Mouse (Mus musculus): Measurements from ENCODE around the gene Stmn1. TPM values are rescaled to one million over a fixed set of nuclear protein-coding genes. Genes with fewer than 3 reads are reported as not detected.
A peak's percentile ranks its signal among the peaks of the same experiment; 100 is the strongest.

The Stmn1 gene
- polyA plus RNA-seq, 1 experiment, result 9.8 TPM

DNA sequence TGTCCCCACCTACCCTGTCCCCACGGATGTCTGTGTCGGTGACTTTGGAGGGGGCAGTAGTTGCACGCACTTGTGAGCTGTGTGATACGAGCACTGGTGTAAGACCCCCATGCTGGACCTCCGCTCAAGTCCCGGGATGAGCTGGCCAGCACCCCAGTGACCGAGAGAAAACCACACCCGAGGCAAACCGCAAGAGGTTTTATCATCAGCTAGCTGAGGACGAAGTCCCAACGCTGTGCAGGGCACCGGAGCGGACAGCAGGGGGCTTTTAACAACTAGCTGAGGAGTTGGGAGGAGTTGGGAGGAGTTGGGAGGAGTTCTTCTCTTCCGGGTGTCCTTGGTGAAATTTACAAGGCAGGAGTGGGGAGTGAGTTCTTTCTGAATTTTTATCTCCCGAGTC is 44.7 kb downstream of the Stmn1 start:
- WGBS, result 6% methylated on average over 15 of the region's 15 CpGs
- Histone ChIP-seq H3K36me3 (ENCODE audit: control insufficient read depth, insufficient read depth, low read length) (no peaks in the 10 kb centered on the region), H3K27ac (ENCODE audit: insufficient read depth, low read depth, low read length) (0 out of 2 replicates have a peak overlapping the region, but pooled peaks have one; percentile 30), H3K4me3 (ENCODE audit: low read depth, low read length) (peak overlapping the region; percentile 48), H3K27me3 (ENCODE audit: control insufficient read depth, insufficient read depth, low read length) (no peaks in the 10 kb centered on the region), H3K4me1 (ENCODE audit: control insufficient read depth, insufficient read depth, insufficient read length, low read length) (peaks cover 14% of the 10 kb centered on the region)
- TF ChIP-seq POLR2A (IDR thresholded peaks at IDR 0.05; ENCODE audit: low read depth, low read length), result no peak
- TF ChIP-seq CTCF (IDR thresholded peaks at IDR 0.05; ENCODE audit: extremely low read depth, insufficient read length, insufficient replicate concordance, low read depth, low read length), result peak; percentile 51; the same call in 1 of the 2 replicates

DNA sequence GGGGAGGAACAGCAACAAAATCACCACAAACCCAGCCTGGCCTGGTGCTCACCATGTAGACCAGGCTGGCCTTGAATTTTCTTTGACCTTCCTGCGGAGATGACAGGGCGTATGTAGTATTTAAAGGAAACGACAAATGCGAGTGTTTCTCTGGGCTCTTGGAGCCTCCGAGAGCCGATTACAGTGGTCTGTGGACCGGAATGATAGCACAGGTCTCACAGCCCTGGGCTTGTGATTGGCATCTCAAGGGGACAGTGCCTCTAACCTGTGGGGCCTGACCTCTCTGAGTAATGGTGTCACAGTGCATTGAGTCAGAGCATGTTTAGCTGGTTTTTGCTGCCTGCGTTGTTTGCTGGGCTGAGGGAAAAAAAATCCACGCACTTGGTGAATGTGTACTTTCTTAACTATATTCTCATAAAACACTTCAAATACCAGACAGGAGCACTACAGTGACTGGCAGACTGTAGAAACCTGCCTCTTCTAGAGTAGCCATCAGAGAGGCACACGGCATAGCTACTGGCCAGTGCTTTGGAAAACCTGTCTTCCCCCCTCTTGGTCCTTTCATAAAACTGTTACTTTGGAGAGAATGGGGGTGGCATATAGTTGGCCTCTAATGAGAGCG is 46.3 kb downstream of the Stmn1 start:
- no peaks in the 10 kb centered on the region for H3K27me3 ChIP-seq (ENCODE audit: control insufficient read depth, insufficient read depth, low read length)
- TF ChIP-seq CTCF (IDR thresholded peaks at IDR 0.05; ENCODE audit: extremely low read depth, insufficient read length, insufficient replicate concordance, low read depth, low read length), result no peak
- no peak for TF ChIP-seq POLR2A (IDR thresholded peaks at IDR 0.05; ENCODE audit: low read depth, low read length)
- no peaks in the 10 kb centered on the region for H3K36me3 ChIP-seq (ENCODE audit: control insufficient read depth, insufficient read depth, low read length)
- peaks cover 14% of the 10 kb centered on the region for H3K4me1 ChIP-seq (ENCODE audit: control insufficient read depth, insufficient read depth, insufficient read length, low read length)
- H3K4me3 ChIP-seq (ENCODE audit: low read depth, low read length), result no peak overlapping the region
- 88% methylated on average over 11 of the region's 11 CpGs for WGBS
- no peak overlapping the region for H3K27ac ChIP-seq (ENCODE audit: insufficient read depth, low read depth, low read length)

DNA sequence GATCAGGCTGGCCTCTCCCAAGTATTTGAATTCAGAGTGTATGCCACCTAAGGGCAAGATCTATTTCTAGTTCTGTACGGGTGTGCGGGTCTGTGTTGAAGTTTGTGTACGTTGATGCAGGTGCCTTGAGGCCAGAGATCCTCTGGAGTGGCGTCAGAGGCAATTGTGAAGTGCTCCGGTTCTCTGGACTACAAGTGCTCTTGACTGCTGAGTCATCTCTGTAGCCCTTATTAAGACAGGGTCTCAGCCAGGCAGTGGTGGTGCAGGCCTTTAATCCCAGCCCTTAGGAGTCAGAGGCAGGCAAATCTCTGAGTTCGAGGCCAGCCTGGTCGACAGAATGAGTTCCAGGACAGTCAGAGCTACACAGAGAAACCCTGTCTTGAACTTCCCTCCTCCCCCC is 47.5 kb downstream of the Stmn1 start:
- 71% methylated on average over 7 of the region's 7 CpGs for WGBS
- TF ChIP-seq CTCF (IDR thresholded peaks at IDR 0.05; ENCODE audit: extremely low read depth, insufficient read length, insufficient replicate concordance, low read depth, low read length) (no peak), POLR2A (IDR thresholded peaks at IDR 0.05; ENCODE audit: low read depth, low read length) (no peak)
- H3K4me1 ChIP-seq (ENCODE audit: control insufficient read depth, insufficient read depth, insufficient read length, low read length), result peaks cover 12% of the 10 kb centered on the region
- no peak overlapping the region for H3K27ac ChIP-seq (ENCODE audit: insufficient read depth, low read depth, low read length)
- no peak overlapping the region for H3K4me3 ChIP-seq (ENCODE audit: low read depth, low read length)
- H3K36me3 ChIP-seq (ENCODE audit: control insufficient read depth, insufficient read depth, low read length), result no peaks in the 10 kb centered on the region
- no peaks in the 10 kb centered on the region for H3K27me3 ChIP-seq (ENCODE audit: control insufficient read depth, insufficient read depth, low read length)

DNA sequence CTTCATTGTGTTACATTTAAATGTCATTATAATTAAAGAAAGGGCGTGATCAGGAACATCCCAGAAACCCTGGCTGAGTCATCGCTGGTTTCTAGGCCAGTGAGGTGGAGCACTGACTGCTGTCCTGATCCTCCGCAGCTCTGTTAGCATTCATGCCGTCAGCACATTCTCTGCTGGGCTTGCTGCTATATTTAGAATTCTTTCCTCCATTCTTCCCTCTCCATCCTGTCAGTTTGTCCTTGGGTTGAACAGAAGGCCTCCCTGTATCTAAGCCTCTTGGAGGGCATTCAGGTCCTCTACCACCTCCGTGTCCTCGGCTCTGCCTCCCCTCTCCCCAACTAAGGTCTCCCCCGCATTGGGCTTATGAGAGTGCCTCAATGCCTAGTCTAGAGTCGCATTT is 48.9 kb downstream of the Stmn1 start:
- TF ChIP-seq POLR2A (IDR thresholded peaks at IDR 0.05; ENCODE audit: low read depth, low read length), result no peak
- no peak for TF ChIP-seq CTCF (IDR thresholded peaks at IDR 0.05; ENCODE audit: extremely low read depth, insufficient read length, insufficient replicate concordance, low read depth, low read length)
- no peaks in the 10 kb centered on the region for H3K36me3 ChIP-seq (ENCODE audit: control insufficient read depth, insufficient read depth, low read length)
- no peak overlapping the region for H3K4me3 ChIP-seq (ENCODE audit: low read depth, low read length)
- H3K27me3 ChIP-seq (ENCODE audit: control insufficient read depth, insufficient read depth, low read length), result no peaks in the 10 kb centered on the region
- peaks cover 9% of the 10 kb centered on the region; the same call in 1 of the 2 replicates for H3K4me1 ChIP-seq (ENCODE audit: control insufficient read depth, insufficient read depth, insufficient read length, low read length)
- H3K27ac ChIP-seq (ENCODE audit: insufficient read depth, low read depth, low read length), result peak overlapping the region; percentile 16; the same call in 1 of the 2 replicates
- WGBS, result 80% methylated on average over 8 of the region's 8 CpGs

DNA sequence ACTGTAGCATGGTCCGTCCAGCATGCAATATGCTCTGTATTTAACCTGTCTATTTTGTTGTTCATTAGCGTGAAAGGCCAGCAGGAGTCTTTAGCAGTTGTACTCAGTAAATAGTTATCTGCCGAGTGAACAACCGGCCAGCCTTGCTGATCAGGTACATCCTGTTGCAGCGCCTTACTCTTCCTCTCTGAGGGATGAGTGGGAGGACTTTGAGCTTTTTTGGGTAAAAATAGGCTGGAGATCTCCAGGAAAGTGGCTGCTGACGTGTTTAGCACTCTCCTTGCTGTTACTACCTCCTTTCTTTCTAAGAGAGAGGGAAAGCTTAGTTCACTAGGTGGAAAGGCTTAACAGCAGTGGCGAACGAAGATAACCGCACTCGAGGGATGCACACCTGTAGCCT is 49.6 kb downstream of the Stmn1 start:
- Histone ChIP-seq H3K36me3 (ENCODE audit: control insufficient read depth, insufficient read depth, low read length) (no peaks in the 10 kb centered on the region), H3K4me1 (ENCODE audit: control insufficient read depth, insufficient read depth, insufficient read length, low read length) (peaks cover 6% of the 10 kb centered on the region; the same call in 1 of the 2 replicates), H3K27me3 (ENCODE audit: control insufficient read depth, insufficient read depth, low read length) (no peaks in the 10 kb centered on the region), H3K4me3 (ENCODE audit: low read depth, low read length) (no peak overlapping the region), H3K27ac (ENCODE audit: insufficient read depth, low read depth, low read length) (no peak overlapping the region)
- WGBS, result 87% methylated on average over 10 of the region's 10 CpGs
- TF ChIP-seq CTCF (IDR thresholded peaks at IDR 0.05; ENCODE audit: extremely low read depth, insufficient read length, insufficient replicate concordance, low read depth, low read length) (no peak), POLR2A (IDR thresholded peaks at IDR 0.05; ENCODE audit: low read depth, low read length) (no peak)

DNA sequence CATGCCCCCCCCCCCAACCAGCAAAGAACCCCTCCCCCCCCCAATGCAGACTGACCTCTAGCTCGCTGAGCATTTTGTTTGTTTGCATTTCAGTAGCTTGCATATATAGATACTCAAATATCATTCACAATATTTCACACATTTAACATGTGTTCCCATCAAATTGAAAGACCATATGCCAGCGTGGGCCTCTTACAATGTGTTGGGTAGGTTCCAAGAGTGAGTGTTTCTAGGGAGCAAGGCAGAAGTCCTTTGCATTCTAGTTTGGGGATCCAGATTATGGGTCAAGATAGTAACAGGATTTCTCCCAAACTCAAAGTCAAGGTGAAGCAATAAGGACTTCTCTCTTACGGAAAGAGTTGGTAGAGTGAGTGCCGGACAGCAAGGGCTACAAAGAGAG is 50.4 kb downstream of the Stmn1 start:
- no peak overlapping the region for H3K4me3 ChIP-seq (ENCODE audit: low read depth, low read length)
- 89% methylated on average over 4 of the region's 4 CpGs for WGBS
- H3K27me3 ChIP-seq (ENCODE audit: control insufficient read depth, insufficient read depth, low read length), result no peaks in the 10 kb centered on the region
- no peak for TF ChIP-seq POLR2A (IDR thresholded peaks at IDR 0.05; ENCODE audit: low read depth, low read length)
- no peak for TF ChIP-seq CTCF (IDR thresholded peaks at IDR 0.05; ENCODE audit: extremely low read depth, insufficient read length, insufficient replicate concordance, low read depth, low read length)
- H3K36me3 ChIP-seq (ENCODE audit: control insufficient read depth, insufficient read depth, low read length), result 0 out of 2 replicates have a peak, but pooled peaks cover 1% of the 10 kb centered on the region
- H3K27ac ChIP-seq (ENCODE audit: insufficient read depth, low read depth, low read length), result no peak overlapping the region
- H3K4me1 ChIP-seq (ENCODE audit: control insufficient read depth, insufficient read depth, insufficient read length, low read length), result peaks cover 5% of the 10 kb centered on the region; the same call in 1 of the 2 replicates

DNA sequence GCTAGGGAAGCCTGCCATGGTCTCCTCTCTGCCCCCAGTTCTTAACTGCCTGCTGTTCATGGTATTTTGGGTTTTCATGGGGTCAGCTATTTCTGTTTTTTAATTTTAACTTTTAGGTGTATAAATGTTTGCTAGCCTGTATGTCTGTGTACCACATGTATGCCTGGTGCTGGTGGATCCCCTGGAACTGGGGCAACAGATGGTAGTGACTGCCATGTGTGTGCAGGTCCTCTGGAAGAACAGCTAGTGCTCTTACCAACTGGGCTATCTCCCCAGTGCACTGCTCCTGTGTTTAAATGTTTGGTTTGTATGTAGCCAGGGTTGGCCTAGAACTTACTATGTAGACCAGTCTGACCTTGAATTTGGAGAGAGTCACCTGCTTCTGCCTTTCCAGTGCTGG is 51.2 kb downstream of the Stmn1 start:
- Histone ChIP-seq H3K27me3 (ENCODE audit: control insufficient read depth, insufficient read depth, low read length) (no peaks in the 10 kb centered on the region), H3K4me1 (ENCODE audit: control insufficient read depth, insufficient read depth, insufficient read length, low read length) (peaks cover 5% of the 10 kb centered on the region; the same call in 1 of the 2 replicates), H3K36me3 (ENCODE audit: control insufficient read depth, insufficient read depth, low read length) (0 out of 2 replicates have a peak, but pooled peaks cover 4% of the 10 kb centered on the region), H3K4me3 (ENCODE audit: low read depth, low read length) (no peak overlapping the region), H3K27ac (ENCODE audit: insufficient read depth, low read depth, low read length) (no peak overlapping the region)
- no peak for TF ChIP-seq POLR2A (IDR thresholded peaks at IDR 0.05; ENCODE audit: low read depth, low read length)
- no peak for TF ChIP-seq CTCF (IDR thresholded peaks at IDR 0.05; ENCODE audit: extremely low read depth, insufficient read length, insufficient replicate concordance, low read depth, low read length)

Other genes starting within 250 kb of the Stmn1 start
- gene Catsper4, start 240.9 kb upstream of the Stmn1 start, polyA plus RNA-seq (2012; rRNA removed), result 0.52 and 1.4 TPM in 2 replicates
- 16.3 and 42.5 TPM in 2 replicates for gene Cnksr1, start 229.9 kb upstream of the Stmn1 start, polyA plus RNA-seq (2012; rRNA removed)
- gene E130218I03Rik, start 224.7 kb upstream of the Stmn1 start, polyA plus RNA-seq (2012; rRNA removed), result not detected in 2 replicates
- gene Zfp593, start 222.7 kb upstream of the Stmn1 start, polyA plus RNA-seq (2012; rRNA removed), result 6.4 and 7.2 TPM in 2 replicates
- gene Gm30191, start 221.4 kb upstream of the Stmn1 start, polyA plus RNA-seq (2012; rRNA removed), result 0.35 TPM in 1 of 2 replicates, not detected in the other
- gene Grrp1, start 214.2 kb upstream of the Stmn1 start, polyA plus RNA-seq (2012; rRNA removed), result 8.6 and 16.7 TPM in 2 replicates
- gene Pdik1l, start 180.4 kb upstream of the Stmn1 start, polyA plus RNA-seq (2012; rRNA removed), result 1.4 and 1.6 TPM in 2 replicates
- gene Trim63, start 153.2 kb upstream of the Stmn1 start, polyA plus RNA-seq (2012; rRNA removed), result 0.46 TPM in 1 of 2 replicates, not detected in the other
- 25.8 and 57.1 TPM in 2 replicates for gene Slc30a2, start 125.1 kb upstream of the Stmn1 start, polyA plus RNA-seq (2012; rRNA removed)
- gene Extl1, start 84.5 kb upstream of the Stmn1 start, polyA plus RNA-seq (2012; rRNA removed), result 1.5 and 1.7 TPM in 2 replicates
- gene Pafah2, start 72.0 kb upstream of the Stmn1 start, polyA plus RNA-seq (2012; rRNA removed), result 12.9 and 20.5 TPM in 2 replicates
- 31.2 and 45.7 TPM in 2 replicates for gene Paqr7, start 28.4 kb downstream of the Stmn1 start, polyA plus RNA-seq (2012; rRNA removed)
- 0.08 and 0.44 TPM in 2 replicates for gene Aunip, start 42.7 kb downstream of the Stmn1 start, polyA plus RNA-seq (2012; rRNA removed)
- 39.4 and 55.7 TPM in 2 replicates for gene Mtfr1l, start 67.1 kb downstream of the Stmn1 start, polyA plus RNA-seq (2012; rRNA removed)
- gene Selenon, start 83.8 kb downstream of the Stmn1 start, polyA plus RNA-seq (2012; rRNA removed), result 4.5 and 4.8 TPM in 2 replicates
- 2.8 and 3.7 TPM in 2 replicates for gene Man1c1, start 236.0 kb downstream of the Stmn1 start, polyA plus RNA-seq (2012; rRNA removed)